Mouse (Mus musculus): ENCODE measurements at regions not wholly inside any gene's neighbourhood (a gene's known extent, or its start where the extent isn't known, plus 50 kb on each side); places are given as distances from the start of the nearest gene placed in this dataset.

DNA sequence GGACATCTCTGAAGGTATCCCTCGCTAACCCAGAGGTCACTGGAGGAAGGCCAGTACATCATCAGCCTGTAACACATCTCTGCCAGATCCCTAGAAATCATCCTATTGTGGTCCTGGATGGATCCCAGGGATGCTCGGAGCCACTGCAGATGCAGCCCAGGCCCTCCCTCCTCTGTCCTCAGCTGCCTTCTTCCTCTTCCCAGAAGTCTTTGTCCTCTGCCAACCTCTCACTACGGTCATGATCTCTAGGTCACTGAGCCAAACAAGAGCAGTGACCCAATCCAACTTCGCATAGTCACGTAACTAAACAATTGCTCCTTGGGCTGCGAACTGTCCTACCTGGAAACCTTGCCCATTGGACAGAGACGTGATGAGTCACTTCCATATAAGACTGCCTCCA lies 134.7 kb upstream of the Hs6st1 start:
- TF ChIP-seq CTCF (IDR thresholded peaks at IDR 0.05; ENCODE audit: borderline replicate concordance, insufficient read depth, low read length) (no peak), POLR2A (IDR thresholded peaks at IDR 0.05; ENCODE audit: low read depth, low read length) (no peak)

Measured in embryonic fibroblast, embryonic 13.5 days (primary cell).